In the genomic region with DNA sequence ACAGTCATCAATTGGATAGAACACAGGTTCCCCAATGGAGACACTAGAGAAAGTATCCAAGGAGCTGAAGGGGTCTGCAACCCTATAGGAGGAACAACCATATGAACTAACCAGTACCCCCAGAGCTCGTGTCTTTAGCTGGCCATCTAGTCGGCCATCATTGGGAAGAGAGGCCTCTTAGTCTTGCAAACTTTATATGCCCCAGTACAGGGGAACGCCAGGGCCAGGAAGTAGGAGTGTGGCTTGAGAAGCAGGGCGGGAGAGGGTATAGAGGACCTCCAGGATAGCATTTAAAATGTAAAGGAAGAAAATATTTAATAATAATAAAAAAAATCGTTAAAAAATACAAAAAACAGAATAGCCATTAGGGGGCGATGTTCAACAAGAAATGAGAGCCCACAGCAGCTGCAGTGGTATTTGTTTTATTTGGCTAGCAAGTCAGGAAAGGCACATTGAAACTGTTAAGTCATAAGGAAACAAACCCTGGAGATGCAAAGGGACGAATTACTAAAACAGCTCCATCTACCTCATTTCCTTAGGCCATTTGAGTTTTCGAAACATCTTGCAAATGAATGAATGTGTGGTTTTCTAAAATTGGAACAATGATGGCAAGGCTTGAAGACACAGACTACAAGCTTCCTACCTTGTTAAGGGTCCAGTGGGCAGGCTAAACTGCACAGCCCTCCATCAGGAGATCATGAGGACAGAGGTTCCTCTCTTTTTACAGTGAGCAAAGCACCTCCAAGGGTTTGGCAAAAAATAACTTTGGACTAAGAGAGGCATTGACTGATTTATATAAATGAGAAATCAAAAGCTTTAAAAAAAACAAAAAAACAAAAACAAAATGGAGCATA, we compare ENCODE assay signal across 9 mouse cellular contexts.
DNase-seq lines count a peak whose midpoint lies in the region; ATAC-seq and TF ChIP-seq lines count a peak whose summit lies in the region.
"Had no signal": no experiment of that assay in that cellular context is flagged by ENCODE, and none has a peak within 500 bp of the region (broad histone marks: within the 10 kb centered on the region; RNA-seq: fewer than 3 reads in every experiment).

No protein-coding gene starts in this region.

- peak; percentile 80 for TF ChIP-seq CTCF in layer of hippocampus, adult 2 months (conservative IDR thresholded peaks at IDR 0.05)

- H3K27ac ChIP-seq in layer of hippocampus, adult 2 months = no peak overlapping the region
- H3K27ac ChIP-seq in embryonic facial prominence, embryonic 11.5 days (replicated peaks; ENCODE audit: low read depth, low read length) = no peak overlapping the region

- H3K4me1 ChIP-seq in embryonic facial prominence, embryonic 11.5 days (ENCODE audit: control insufficient read depth, insufficient read depth, low read length) = no peaks in the 10 kb centered on the region

- H3K36me3 ChIP-seq in embryonic facial prominence, embryonic 11.5 days (replicated peaks; ENCODE audit: control insufficient read depth, insufficient read depth, low read depth, low read length) = no peaks in the 10 kb centered on the region

- H3K9ac ChIP-seq in embryonic facial prominence, embryonic 11.5 days (replicated peaks; ENCODE audit: low read length) = no peak overlapping the region

- no peak for ATAC-seq in embryonic facial prominence, embryonic 11.5 days (replicated peaks; ENCODE audit: insufficient number of reproducible peaks, low FRiP score, low TSS enrichment, low read depth)

- no peaks in the 10 kb centered on the region for H3K27me3 ChIP-seq in embryonic facial prominence, embryonic 11.5 days (ENCODE audit: control insufficient read depth, insufficient read depth, low read length)

- 24% methylated on average over 8 of the region's 8 CpGs for WGBS in embryonic facial prominence, embryonic 11.5 days

- H3K9me3 ChIP-seq in embryonic facial prominence, embryonic 11.5 days (replicated peaks; ENCODE audit: control insufficient read depth, low read length) = no peaks in the 10 kb centered on the region

- DNase-seq in layer of hippocampus, adult 2 months (ENCODE audit: low spot score in 2 of 2) = no peak
- DNase-seq in layer of hippocampus, postnatal 36 days = no peak
- DNase-seq in MEL-GATA-1-ER (ENCODE audit: extremely low read depth, low read depth) = peak; percentile 18
- DNase-seq in embryonic facial prominence, embryonic 11.5 days (ENCODE audit: low spot score) = peak; percentile 74
- peak; percentile 37 for DNase-seq in mesoderm, embryonic 11.5 days (ENCODE audit: low read depth, low spot score)
- no peak for DNase-seq in spleen, postnatal 36 days (ENCODE audit: low spot score in 2 of 2)
- DNase-seq in left cerebral cortex, adult 18-20 months (ENCODE audit: low spot score in 2 of 2) = no peak
- DNase-seq in gastrocnemius, postnatal 10 days = no peak

- no peak overlapping the region for H3K4me2 ChIP-seq in embryonic facial prominence, embryonic 11.5 days (ENCODE audit: low read depth, low read length)

- no peak overlapping the region for H3K4me3 ChIP-seq in layer of hippocampus, adult 2 months
- H3K4me3 ChIP-seq in embryonic facial prominence, embryonic 11.5 days (ENCODE audit: low read depth, low read length) = no peak overlapping the region
- H3K4me3 ChIP-seq: erythroblast, embryonic 14.5 days had no signal

Comparison
In these comparisons a context has a peak if more than half of its experiments do, and no peak if none do; other contexts are left out.
1. DNase-seq: peak in MEL-GATA-1-ER (single experiment), embryonic facial prominence, embryonic 11.5 days (single experiment) and mesoderm, embryonic 11.5 days (single experiment); none in layer of hippocampus, adult 2 months (0 of 2), layer of hippocampus, postnatal 36 days (0 of 2), spleen, postnatal 36 days (0 of 2), left cerebral cortex, adult 18-20 months (0 of 2) and gastrocnemius, postnatal 10 days (single experiment).